Mouse (Mus musculus) thymus, adult 2 months (tissue): ENCODE data around the gene Ank3.

Source experiments
- CTCF ChIP-seq: fragments of 200-500 bp; IDR thresholded peaks from 2 replicates; pipeline ENCODE4 v1.5.1; 2012; ENCODE audit warnings: mild to moderate bottlenecking, control low read depth, low read length, moderate library complexity, borderline replicate concordance; ENCODE audit not compliant: control insufficient read depth, poor library complexity, insufficient read depth; ENCODE audit errors: extremely low read depth
- POLR2A ChIP-seq: fragments of 200-500 bp; IDR thresholded peaks from 2 replicates; pipeline ENCODE4 v1.6.1; 2012; ENCODE audit warnings: mild to moderate bottlenecking, low read length, control low read depth, moderate library complexity; ENCODE audit not compliant: control insufficient read depth, poor library complexity, insufficient read depth; ENCODE audit errors: extremely low read depth

DNA sequence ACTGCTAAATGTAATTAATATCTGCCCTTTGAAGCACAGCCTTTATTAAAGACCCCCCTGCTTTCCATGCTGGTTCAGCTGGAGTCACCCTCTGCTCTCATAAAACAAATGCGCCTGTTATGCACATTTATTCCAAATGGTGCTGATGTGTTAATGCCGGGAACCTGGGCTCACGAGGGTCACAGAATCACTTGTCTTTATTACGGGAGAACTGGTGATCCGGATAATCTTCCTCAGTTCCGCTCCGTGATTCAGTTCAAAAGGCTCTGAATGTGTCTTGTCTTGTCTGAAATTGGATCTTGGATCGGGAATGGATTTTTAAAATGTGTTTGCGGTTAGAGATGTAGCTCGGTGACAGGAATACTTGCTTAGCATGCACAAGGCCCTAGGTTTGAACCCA lies 321.9 kb downstream of the Ank3 start:
- TF ChIP-seq CTCF (no peak), POLR2A (no peak)
